Mouse (Mus musculus) neural tube, embryonic 10.5 days (tissue): ENCODE data around the gene 1810009A15Rik.
A peak's percentile ranks its signal among the peaks of the same experiment; 100 is the strongest.

ENCODE experiments used
- DNase-seq: peaks from one replicate; pipeline ENCODE4 v3.0.0-alpha.2; 2017; ENCODE audit warnings: low spot score; ENCODE audit errors: extremely low spot score

1810009A15Rik gene

GRCm38 (mm10) chr19:8920073-8920736, 31.6 kb downstream of the 1810009A15Rik start, which contains the start of gene B3gat3:
Gene B3gat3 (plus strand): TSS chr19:8920374.
- DNase-seq, result peak; percentile 99

- DNase-seq, result no peak
Observed at GRCm38 (mm10) chr19:8920836-8921291, 32.2 kb downstream of the 1810009A15Rik start.

- no peak for DNase-seq
Observed at GRCm38 (mm10) chr19:8921741-8922140, 33.1 kb downstream of the 1810009A15Rik start.

- no peak for DNase-seq
Observed at GRCm38 (mm10) chr19:8926766-8927165, 38.1 kb downstream of the 1810009A15Rik start.

GRCm38 (mm10) chr19:8927891-8928525, 39.4 kb downstream of the 1810009A15Rik start:
- DNase-seq, result no peak

- no peak for DNase-seq
Observed at GRCm38 (mm10) chr19:8928689-8929223, 40.1 kb downstream of the 1810009A15Rik start.

- peak; percentile 75 for DNase-seq
Observed at GRCm38 (mm10) chr19:8929224-8930088, 40.8 kb downstream of the 1810009A15Rik start, which contains the start of the genes Rom1 and Eml3. Gene Rom1 (minus strand): TSS chr19:8929356. Gene Eml3 (plus strand): TSS chr19:8929552.

- DNase-seq, result no peak
Observed at GRCm38 (mm10) chr19:8930117-8930516, 41.5 kb downstream of the 1810009A15Rik start.

- DNase-seq, result no peak
Observed at GRCm38 (mm10) chr19:8930771-8931170, 42.1 kb downstream of the 1810009A15Rik start.

- DNase-seq, result no peak
Observed at GRCm38 (mm10) chr19:8936736-8937135, 48.1 kb downstream of the 1810009A15Rik start.
